Mouse (Mus musculus) CH12.LX (cell line): ENCODE measurements around the gene Ndufb3. TPM values are rescaled to one million over a fixed set of nuclear protein-coding genes. Genes with fewer than 3 reads are reported as not detected.
A peak's percentile ranks its signal among the peaks of the same experiment; 100 is the strongest.

Experiments used
- DNase-seq: peaks from one replicate; pipeline ENCODE4 v3.0.0-alpha.2; 2013; ENCODE audit errors: extremely low read depth
- H3K27ac ChIP-seq: 2 replicates; pipeline ENCODE4 v1.5.1; 2012; ENCODE audit warnings: low read depth, mild to moderate bottlenecking, control low read depth, moderate library complexity; ENCODE audit not compliant: insufficient read depth
- H3K27me3 ChIP-seq: replicated peaks from 2 replicates; pipeline ENCODE3; 2012; ENCODE audit warnings: inconsistent platforms
- H3K36me3 ChIP-seq, 2 experiments: replicated peaks in 1 of 2; 2 replicates each; pipeline versions ENCODE3 to v1.6.1; 2012; ENCODE audit warnings: inconsistent platforms in 1 of 2, low read length in 1 of 2, mild to moderate bottlenecking in 1 of 2, mixed read lengths in 1 of 2, moderate library complexity in 1 of 2; ENCODE audit not compliant: control insufficient read depth in 1 of 2, insufficient read depth in 1 of 2
- H3K4me1 ChIP-seq, 2 experiments: 2 replicates each; pipeline ENCODE4 v1.6.1; 2012; ENCODE audit warnings: inconsistent platforms in 1 of 2, moderate library complexity in 1 of 2; ENCODE audit not compliant: insufficient read depth in 2 of 2, control insufficient read depth in 1 of 2
- H3K4me2 ChIP-seq: 2 replicates; pipeline ENCODE4 v1.6.1; 2012; ENCODE audit warnings: low read depth, mild to moderate bottlenecking, control low read depth; ENCODE audit not compliant: poor library complexity, insufficient read depth, severe bottlenecking
- H3K4me3 ChIP-seq, 3 experiments: fragments of 150-350 bp in 1 of 3; sonication (generic) in 1 of 3; replicated peaks in 1 of 3; 2 replicates each; pipeline versions ENCODE3 to v1.5.1; 2011 to 2012; ENCODE audit warnings: low read depth in 2 of 3, low read length in 2 of 3, mild to moderate bottlenecking in 2 of 3, moderate library complexity in 2 of 3, control low read depth in 1 of 3, improper control_type of control experiment in 1 of 3, inconsistent platforms in 1 of 3, mixed read lengths in 1 of 3; ENCODE audit not compliant: poor library complexity in 1 of 3
- H3K79me2 ChIP-seq: replicated peaks from 2 replicates; pipeline ENCODE4 v1.6.1; 2012; ENCODE audit warnings: mild to moderate bottlenecking, moderate library complexity; ENCODE audit not compliant: control insufficient read depth, poor library complexity, insufficient read depth, severe bottlenecking; ENCODE audit errors: extremely low read depth
- H3K9ac ChIP-seq: 2 replicates; pipeline ENCODE4 v1.6.1; 2012; ENCODE audit warnings: low read depth, mild to moderate bottlenecking, control low read depth, moderate library complexity; ENCODE audit not compliant: insufficient read depth
- H3K9me3 ChIP-seq: replicated peaks from 2 replicates; pipeline ENCODE3; 2012; ENCODE audit warnings: low read length, inconsistent platforms, mixed read lengths
- BHLHE40 ChIP-seq: IDR thresholded peaks from 2 replicates; pipeline ENCODE4 v1.6.1; 2011; ENCODE audit warnings: mild to moderate bottlenecking, low read depth, low read length, improper control_type of control experiment
- CHD1 ChIP-seq: IDR thresholded peaks from 2 replicates; pipeline ENCODE4 v1.6.1; 2012; ENCODE audit warnings: low read depth, low read length, improper control_type of control experiment, inconsistent platforms
- CHD2 ChIP-seq: IDR thresholded peaks from 2 replicates; pipeline ENCODE4 v1.6.1; 2011; ENCODE audit warnings: low read length, improper control_type of control experiment
- CTCF ChIP-seq, 2 experiments: IDR thresholded peaks in 1 of 2; conservative IDR thresholded peaks in 1 of 2; 2 replicates each; pipeline ENCODE4 v1.5.1; 2011 to 2012; ENCODE audit warnings: low read depth in 2 of 2, low read length in 2 of 2, improper control_type of control experiment in 1 of 2, inconsistent platforms in 1 of 2, mild to moderate bottlenecking in 1 of 2, moderate library complexity in 1 of 2
- E2F4 ChIP-seq: IDR thresholded peaks from 2 replicates; pipeline ENCODE4 v1.6.1; 2011; ENCODE audit warnings: low read depth, low read length, improper control_type of control experiment; ENCODE audit not compliant: insufficient replicate concordance
- ELF1 ChIP-seq: IDR thresholded peaks from 2 replicates; pipeline ENCODE4 v1.6.1; 2014; ENCODE audit warnings: low read depth, mild to moderate bottlenecking, inconsistent platforms, low read length, improper control_type of control experiment
- EP300 ChIP-seq: IDR thresholded peaks from 2 replicates; pipeline ENCODE4 v1.6.1; 2011; ENCODE audit warnings: low read length, improper control_type of control experiment
- ETS1 ChIP-seq: conservative IDR thresholded peaks from 2 replicates; pipeline ENCODE4 v1.6.1; 2012; ENCODE audit warnings: low read depth, mild to moderate bottlenecking, inconsistent platforms, low read length, improper control_type of control experiment, moderate library complexity
- GABPA ChIP-seq: IDR thresholded peaks from 2 replicates; pipeline ENCODE4 v1.6.1; 2012; ENCODE audit warnings: low read depth, low read length, improper control_type of control experiment, inconsistent platforms; ENCODE audit not compliant: insufficient replicate concordance
- HCFC1 ChIP-seq: IDR thresholded peaks from 2 replicates; pipeline ENCODE4 v1.6.1; 2012; ENCODE audit warnings: low read depth, mild to moderate bottlenecking, inconsistent platforms, low read length, improper control_type of control experiment
- IRF4 ChIP-seq: IDR thresholded peaks from 2 replicates; pipeline ENCODE4 v1.6.1; 2014; ENCODE audit warnings: low read depth, mild to moderate bottlenecking, inconsistent platforms, low read length, improper control_type of control experiment
- JUN ChIP-seq: IDR thresholded peaks from 2 replicates; pipeline ENCODE4 v1.6.1; 2011; ENCODE audit warnings: low read depth, mild to moderate bottlenecking, low read length, improper control_type of control experiment, moderate library complexity; ENCODE audit not compliant: insufficient read depth
- JUND ChIP-seq: conservative IDR thresholded peaks from 2 replicates; pipeline ENCODE4 v1.6.1; 2011; ENCODE audit warnings: low read depth, low read length, improper control_type of control experiment
- KAT2A ChIP-seq: IDR thresholded peaks from 2 replicates; pipeline ENCODE4 v1.6.1; 2012; ENCODE audit warnings: low read length, improper control_type of control experiment, inconsistent platforms; ENCODE audit not compliant: insufficient replicate concordance
- MAFK ChIP-seq: IDR thresholded peaks from 2 replicates; pipeline ENCODE4 v1.6.1; 2011; ENCODE audit warnings: low read length, improper control_type of control experiment; ENCODE audit not compliant: insufficient replicate concordance
- MAX ChIP-seq: IDR thresholded peaks from 2 replicates; pipeline ENCODE4 v1.6.1; 2011; ENCODE audit warnings: low read length, improper control_type of control experiment
- MAZ ChIP-seq: IDR thresholded peaks from 2 replicates; pipeline ENCODE4 v1.6.1; 2012; ENCODE audit warnings: low read depth, mild to moderate bottlenecking, inconsistent platforms, low read length, improper control_type of control experiment, moderate library complexity
- MEF2A ChIP-seq: IDR thresholded peaks from 2 replicates; pipeline ENCODE4 v1.6.1; 2014; ENCODE audit warnings: low read depth, mild to moderate bottlenecking, inconsistent platforms, low read length, improper control_type of control experiment, borderline replicate concordance
- MXI1 ChIP-seq: IDR thresholded peaks from 2 replicates; pipeline ENCODE4 v1.6.1; 2011; ENCODE audit warnings: mild to moderate bottlenecking, low read depth, low read length, improper control_type of control experiment
- MYC ChIP-seq: IDR thresholded peaks from 2 replicates; pipeline ENCODE4 v1.6.1; 2011; ENCODE audit warnings: low read depth, mild to moderate bottlenecking, improper control_type of control experiment, low read length
- NELFE ChIP-seq: IDR thresholded peaks from 2 replicates; pipeline ENCODE4 v1.6.1; 2011; ENCODE audit warnings: low read depth, low read length, improper control_type of control experiment
- NRF1 ChIP-seq: IDR thresholded peaks from 2 replicates; pipeline ENCODE4 v1.6.1; 2014; ENCODE audit warnings: low read depth, mild to moderate bottlenecking, inconsistent platforms, low read length, improper control_type of control experiment, moderate library complexity
- PAX5 ChIP-seq: IDR thresholded peaks from 2 replicates; pipeline ENCODE4 v1.6.1; 2012; ENCODE audit warnings: low read length, inconsistent platforms, mixed read lengths
- POLR2A ChIP-seq: IDR thresholded peaks from 2 replicates; pipeline ENCODE4 v1.6.1; 2011; ENCODE audit warnings: low read depth, mild to moderate bottlenecking, improper control_type of control experiment, low read length
- POLR2AphosphoS2 ChIP-seq: IDR thresholded peaks from 2 replicates; pipeline ENCODE4 v1.6.1; 2011; ENCODE audit warnings: low read depth, low read length, improper control_type of control experiment
- RAD21 ChIP-seq: IDR thresholded peaks from 2 replicates; pipeline ENCODE4 v1.6.1; 2011; ENCODE audit warnings: low read depth, mild to moderate bottlenecking, low read length, improper control_type of control experiment, moderate library complexity
- RCOR1 ChIP-seq: conservative IDR thresholded peaks from 2 replicates; pipeline ENCODE4 v1.6.1; 2012; ENCODE audit warnings: low read depth, mild to moderate bottlenecking, inconsistent platforms, low read length, improper control_type of control experiment
- SIN3A ChIP-seq: IDR thresholded peaks from 2 replicates; pipeline ENCODE4 v1.6.1; 2012; ENCODE audit warnings: low read length, improper control_type of control experiment, inconsistent platforms
- SMC3 ChIP-seq: IDR thresholded peaks from 2 replicates; pipeline ENCODE4 v1.6.1; 2011; ENCODE audit warnings: low read depth, low read length, improper control_type of control experiment
- TBP ChIP-seq: conservative IDR thresholded peaks from 2 replicates; pipeline ENCODE4 v1.6.1; 2011; ENCODE audit warnings: low read depth, low read length, improper control_type of control experiment
- TCF12 ChIP-seq: IDR thresholded peaks from 2 replicates; pipeline ENCODE4 v1.6.1; 2014; ENCODE audit warnings: low read depth, mild to moderate bottlenecking, inconsistent platforms, low read length, improper control_type of control experiment
- UBTF ChIP-seq: IDR thresholded peaks from 2 replicates; pipeline ENCODE4 v1.6.1; 2012; ENCODE audit warnings: low read depth, mild to moderate bottlenecking, inconsistent platforms, low read length, improper control_type of control experiment, moderate library complexity
- USF1 ChIP-seq: IDR thresholded peaks from 2 replicates; pipeline ENCODE4 v1.6.1; 2014; ENCODE audit warnings: low read depth, mild to moderate bottlenecking, inconsistent platforms, low read length, improper control_type of control experiment
- USF2 ChIP-seq: conservative IDR thresholded peaks from 2 replicates; pipeline ENCODE4 v1.6.1; 2011; ENCODE audit warnings: low read depth, low read length, improper control_type of control experiment
- ZC3H11A ChIP-seq: IDR thresholded peaks from 2 replicates; pipeline ENCODE4 v1.6.1; 2012; ENCODE audit warnings: low read depth, mild to moderate bottlenecking, inconsistent platforms, low read length, improper control_type of control experiment
- ZKSCAN1 ChIP-seq: IDR thresholded peaks from 2 replicates; pipeline ENCODE4 v1.6.1; 2012; ENCODE audit warnings: low read depth, inconsistent platforms, low read length, improper control_type of control experiment, borderline replicate concordance
- ZMIZ1 ChIP-seq: IDR thresholded peaks from 2 replicates; pipeline ENCODE4 v1.6.1; 2012; ENCODE audit warnings: low read depth, mild to moderate bottlenecking, inconsistent platforms, low read length, improper control_type of control experiment
- ZNF384 ChIP-seq: IDR thresholded peaks from 2 replicates; pipeline ENCODE4 v1.6.1; 2012; ENCODE audit warnings: low read depth, low read length, improper control_type of control experiment, inconsistent platforms
- dilution Hi-C: fragments of 300-500 bp; cut with MboI; formaldehyde crosslinking; loops from 2 replicates; pipeline ENCODE4 v1.14.3; 2020; ENCODE audit warnings: low sequenced_read_pairs; ENCODE audit not compliant: extremely low pct_unique_long_range_greater_than_20kb, extremely low pct_ligation_motif_present
- in situ Hi-C: fragments of 300-500 bp; cut with MboI; formaldehyde crosslinking; loops from 3 replicates; pipeline ENCODE4 v1.14.3; 2019; ENCODE audit warnings: low sequenced_read_pairs, low pct_ligation_motif_present, low pct_unique_long_range_greater_than_20kb, mixed read lengths
- polyA plus RNA-seq: library from polyadenylated mRNA; unstranded; fragments of >175 nt; gene quantifications from 2 replicates; pipeline ENCODE4 v1.2.1, GENCODE M21; 2012; ENCODE audit warnings: low read depth; ENCODE audit not compliant: insufficient read length
- total RNA-seq, 2 experiments: library from RNA; depleted of rRNA; stranded (reverse); fragments of 300-350 nt in 1 of 2; fragments of >200 nt in 1 of 2; gene quantifications; 2 replicates each; pipeline ENCODE4 v1.2.3; 2012 to 2014

Gene Ndufb3
- 139 and 145 TPM in 2 replicates for total RNA-seq (2012; rRNA removed)
- total RNA-seq (2014; rRNA removed): 184 and 210 TPM in 2 replicates
- 62.9 and 89.6 TPM in 2 replicates for polyA plus RNA-seq

GRCm38 (mm10) chr1:58586171-58586997 lies at the start of gene Ndufb3, which contains the start of gene Fam126b:
Ndufb3 (plus strand) TSS chr1:58586384.
Fam126b (minus strand) TSS chr1:58586323.
- peaks cover 23% of the 10 kb centered on the region for H3K79me2 ChIP-seq
- dilution Hi-C loops (no loop called here), in situ Hi-C loops (no loop called here)
- peak; percentile 85 for DNase-seq
- peak within 1 kb of the TSS; percentile 82 for H3K4me2 ChIP-seq
- peaks cover 0 to 20% of the 10 kb centered on the region in 2 experiments; a peak in 2 of 4 replicates for H3K4me1 ChIP-seq
- peaks cover 6 to 9% of the 10 kb centered on the region in 2 experiments for H3K36me3 ChIP-seq
- H3K9me3 ChIP-seq: no peaks in the 10 kb centered on the region
- peak within 1 kb of the TSS; percentile 88 to 98 (median 92) for H3K4me3 ChIP-seq
- H3K27ac ChIP-seq: no peak within 1 kb of the TSS
- TF ChIP-seq TBP: peak; percentile 70; the same call in 1 of the 2 replicates
- peak; percentile 85; the same call in 1 of the 2 replicates for TF ChIP-seq KAT2A
- no peak; the same call in 1 of the 2 replicates for TF ChIP-seq TCF12
- no peak for TF ChIP-seq ZNF384
- TF ChIP-seq GABPA: no peak; the same call in 1 of the 2 replicates
- TF ChIP-seq USF1: no peak
- TF ChIP-seq JUND: no peak
- peak; percentile 90 for TF ChIP-seq SIN3A
- TF ChIP-seq MAFK: no peak
- TF ChIP-seq CHD2: peak; percentile 91
- TF ChIP-seq RCOR1: no peak
- peak; percentile 50 for TF ChIP-seq MAX
- TF ChIP-seq IRF4: no peak
- TF ChIP-seq SMC3: no peak
- TF ChIP-seq MEF2A: no peak
- TF ChIP-seq MXI1: no peak
- peak; percentile 93 for TF ChIP-seq HCFC1
- TF ChIP-seq CTCF (conservative IDR thresholded peaks at IDR 0.05 in 1 of 2, IDR thresholded peaks at IDR 0.05 in 1 of 2; ENCODE audit: low read depth in 2 of 2, low read length in 2 of 2): no peak
- no peak for TF ChIP-seq JUN
- no peak for TF ChIP-seq ZC3H11A
- no peak for TF ChIP-seq UBTF
- TF ChIP-seq ELF1: peak; percentile 60; the same call in 1 of the 2 replicates
- no peak for TF ChIP-seq BHLHE40
- peak; percentile 78 for TF ChIP-seq POLR2A
- peak; percentile 69 for TF ChIP-seq NELFE
- no peak for TF ChIP-seq POLR2AphosphoS2
- TF ChIP-seq NRF1: no peak
- TF ChIP-seq RAD21: no peak
- TF ChIP-seq PAX5: no peak
- TF ChIP-seq USF2: no peak
- 0 out of 2 replicates have a peak, but pooled peaks have one; percentile 35 for TF ChIP-seq MYC
- TF ChIP-seq ZKSCAN1: no peak
- no peak for TF ChIP-seq E2F4
- TF ChIP-seq ZMIZ1: peak; percentile 51; the same call in 1 of the 2 replicates
- TF ChIP-seq EP300: no peak
- no peak for TF ChIP-seq CHD1
- no peak for TF ChIP-seq MAZ
- no peak for TF ChIP-seq ETS1
- no peaks in the 10 kb centered on the region for H3K27me3 ChIP-seq
- H3K9ac ChIP-seq: peak within 1 kb of the TSS; percentile 98
